Mouse (Mus musculus) left cerebral cortex, postnatal 10 days (tissue): Measurements from ENCODE around the gene Mdm2. TPM values are rescaled to one million over a fixed set of nuclear protein-coding genes. Genes with fewer than 3 reads are reported as not detected.

Source experiments
- DNase-seq, 2 experiments: peaks; one replicate each; pipeline ENCODE4 v3.0.0; 2021 to 2022; ENCODE audit warnings: low spot score in 2 of 2, mixed read lengths in 1 of 2; ENCODE audit errors: extremely low spot score in 1 of 2
- intact Hi-C: fragments of 180-260 bp; cut with DNase I; formaldehyde crosslinking; loops from one replicate; pipeline ENCODE4 v1.15.1; 2025
- total RNA-seq, 2 experiments: library from RNA; stranded (reverse); gene quantifications; 2 replicates each; pipeline ENCODE4 v1.2.3; 2021

Mdm2 gene
- total RNA-seq, 2 experiments from 2014 or later = 39.5 to 42.1 TPM

DNA sequence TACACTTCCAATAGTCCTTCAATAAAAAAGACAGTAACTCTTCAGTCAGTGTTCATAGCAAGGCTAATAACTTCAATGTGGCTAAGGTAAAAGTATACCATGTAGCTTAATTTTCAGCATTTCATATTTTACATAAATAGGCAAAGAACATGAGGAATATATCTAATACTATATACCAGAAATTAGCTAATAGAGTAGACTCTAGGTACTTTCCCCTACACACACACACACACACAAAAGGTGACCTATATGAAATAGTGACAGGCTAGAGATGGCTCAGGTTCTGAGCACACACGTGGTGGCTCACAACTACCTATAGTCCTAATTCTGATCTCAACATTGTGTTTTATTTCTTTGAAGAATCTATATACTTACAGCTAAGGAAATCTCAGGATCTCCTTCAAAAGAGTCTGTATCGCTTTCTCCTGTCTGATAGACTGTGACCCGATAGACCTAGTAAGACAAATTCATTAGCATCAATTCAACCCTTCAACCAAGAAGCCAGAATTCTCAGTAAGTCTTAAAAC is 19.7 kb downstream of the Mdm2 start:
- intact Hi-C loops = loop anchor here (5.0 kb wide), 1 partner anchor 334 kb away; no protein-coding TSS in a partner anchor
- DNase-seq = no peak

DNA sequence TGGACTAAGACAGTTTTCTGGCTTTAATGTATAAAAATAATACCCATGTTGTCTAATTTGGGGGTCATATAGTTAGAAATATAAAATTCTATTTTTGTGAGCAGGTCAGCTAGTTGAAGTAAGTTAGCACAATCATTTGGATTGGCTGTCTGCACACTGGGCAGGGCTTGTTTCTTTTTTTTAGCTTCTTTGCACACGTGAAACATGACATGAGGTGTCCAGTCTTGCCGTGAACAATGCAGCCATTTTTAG is 20.5 kb downstream of the Mdm2 start:
- intact Hi-C loops = loop anchor here (5.0 kb wide), 1 partner anchor 333 kb away; no protein-coding TSS in a partner anchor
- DNase-seq = no peak

DNA sequence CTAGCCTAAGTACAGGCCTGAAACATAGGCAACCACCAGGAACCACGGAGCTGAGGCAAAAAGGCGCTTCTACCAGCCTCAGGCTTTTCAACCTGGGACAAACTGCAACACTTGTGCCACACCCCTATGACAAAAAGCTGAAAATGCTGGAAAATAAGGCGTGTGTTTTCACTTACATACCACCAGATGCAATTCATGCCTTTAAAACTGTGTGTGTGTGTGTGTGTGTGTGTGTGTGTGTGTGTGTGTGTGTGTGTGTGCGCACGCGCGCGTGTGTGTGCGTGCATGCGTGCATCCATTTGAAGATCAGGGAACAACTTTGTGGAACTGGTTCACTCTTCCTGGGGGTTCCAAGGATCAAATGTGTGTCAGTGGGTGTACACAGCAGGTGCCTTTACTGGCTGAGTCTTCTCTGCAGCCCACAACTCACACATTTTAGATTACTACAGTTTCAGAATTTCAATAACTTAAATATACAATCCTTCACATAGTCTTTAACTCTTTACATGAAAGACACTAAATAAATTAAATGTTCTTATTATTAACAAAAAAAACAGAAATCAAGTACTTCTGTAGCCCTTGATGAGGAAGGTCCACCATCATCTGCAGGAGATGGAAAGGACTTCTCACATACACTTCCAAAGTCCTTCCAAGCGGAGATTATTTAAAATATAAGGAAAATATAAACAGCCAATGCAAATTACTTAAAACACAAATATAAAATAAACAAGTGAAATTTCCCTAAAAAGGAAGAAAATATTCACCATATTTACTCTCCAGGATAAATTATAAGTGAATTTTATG is 21.1 kb downstream of the Mdm2 start:
- no peak for DNase-seq
- intact Hi-C loops = loop anchor here (5.0 kb wide), 1 partner anchor 332 kb away; no protein-coding TSS in a partner anchor

DNA sequence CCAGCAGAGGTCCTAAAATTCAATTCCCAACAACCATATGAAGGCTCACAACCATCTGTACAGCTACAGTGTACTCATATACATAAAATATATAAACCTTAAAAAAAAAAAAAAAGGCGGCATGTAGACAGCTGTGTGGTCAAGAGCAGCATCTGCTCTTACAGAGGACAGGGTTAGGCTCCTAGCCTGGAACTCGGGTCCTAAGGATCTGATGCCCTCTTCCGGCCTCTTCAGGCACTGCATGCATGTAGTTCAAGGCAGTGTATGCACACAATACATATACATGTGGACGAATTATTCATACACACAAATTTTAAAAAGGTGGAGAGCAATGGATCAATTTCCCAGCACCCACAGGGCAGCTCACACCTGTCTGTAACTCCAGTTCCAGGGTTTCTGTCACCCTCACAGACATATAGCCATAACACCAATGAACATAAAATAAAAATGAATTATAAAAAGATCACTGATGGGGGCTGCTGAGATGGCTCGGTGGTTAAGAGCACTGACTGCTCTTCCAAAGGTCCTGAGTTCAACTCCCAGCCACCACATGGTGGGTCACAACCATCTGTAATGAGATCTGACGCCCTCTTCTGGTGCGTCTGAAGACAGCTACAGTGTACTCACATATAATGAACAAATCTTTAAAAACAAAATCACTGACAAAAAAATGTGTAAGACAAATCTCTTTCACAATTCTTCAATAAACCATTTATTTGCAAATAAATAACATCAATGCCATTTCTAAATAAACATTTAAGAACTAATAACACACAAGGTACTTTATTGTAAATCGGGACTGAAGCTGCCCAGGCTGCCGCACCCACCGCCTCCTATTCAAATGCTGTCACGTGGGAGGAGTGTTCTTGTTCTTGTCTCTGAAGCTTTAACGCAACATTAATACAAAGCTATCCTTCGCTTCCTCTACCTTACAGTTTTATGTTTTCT is 22.1 kb downstream of the Mdm2 start:
- no peak for DNase-seq
- intact Hi-C loops = no loop called here

DNA sequence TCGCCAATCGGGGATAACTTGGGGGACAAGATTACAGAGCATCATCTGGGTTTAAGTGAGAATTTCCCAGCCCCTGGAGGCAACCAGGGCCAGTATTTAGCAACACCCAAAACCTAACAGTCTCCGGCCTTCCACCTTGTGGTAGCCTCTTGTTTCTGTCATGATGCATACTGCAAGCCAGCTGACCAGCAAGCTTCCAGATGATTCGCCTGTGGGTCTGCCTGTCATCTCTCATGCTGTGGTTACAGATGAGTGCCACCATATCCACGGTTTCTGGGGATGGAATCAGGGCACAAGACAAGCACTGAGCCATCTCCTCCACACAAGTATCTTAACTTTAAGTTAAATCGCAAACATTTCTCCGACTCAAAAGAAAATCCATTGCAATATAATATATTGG is 23.0 kb downstream of the Mdm2 start:
- DNase-seq = no peak
- intact Hi-C loops = no loop called here

DNA sequence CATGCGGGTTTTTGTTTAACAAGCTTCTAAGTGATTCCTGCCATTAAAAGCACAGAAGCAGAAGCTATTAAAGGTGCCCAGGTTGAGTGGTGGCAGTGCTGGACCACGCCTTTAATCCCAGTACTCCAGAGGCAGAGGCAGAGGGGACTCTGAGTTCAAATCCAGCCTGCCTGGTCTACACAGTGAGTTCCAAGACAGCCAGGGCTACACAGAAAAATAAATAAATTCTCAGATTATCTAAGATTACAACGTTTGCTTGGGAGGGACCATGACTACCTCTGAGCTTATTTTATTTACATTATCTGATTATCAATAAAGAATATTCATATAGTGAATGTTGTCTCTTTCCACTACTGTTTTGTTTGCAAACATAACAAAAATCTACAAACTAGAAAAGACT is 23.5 kb downstream of the Mdm2 start:
- no peak for DNase-seq
- intact Hi-C loops = no loop called here

DNA sequence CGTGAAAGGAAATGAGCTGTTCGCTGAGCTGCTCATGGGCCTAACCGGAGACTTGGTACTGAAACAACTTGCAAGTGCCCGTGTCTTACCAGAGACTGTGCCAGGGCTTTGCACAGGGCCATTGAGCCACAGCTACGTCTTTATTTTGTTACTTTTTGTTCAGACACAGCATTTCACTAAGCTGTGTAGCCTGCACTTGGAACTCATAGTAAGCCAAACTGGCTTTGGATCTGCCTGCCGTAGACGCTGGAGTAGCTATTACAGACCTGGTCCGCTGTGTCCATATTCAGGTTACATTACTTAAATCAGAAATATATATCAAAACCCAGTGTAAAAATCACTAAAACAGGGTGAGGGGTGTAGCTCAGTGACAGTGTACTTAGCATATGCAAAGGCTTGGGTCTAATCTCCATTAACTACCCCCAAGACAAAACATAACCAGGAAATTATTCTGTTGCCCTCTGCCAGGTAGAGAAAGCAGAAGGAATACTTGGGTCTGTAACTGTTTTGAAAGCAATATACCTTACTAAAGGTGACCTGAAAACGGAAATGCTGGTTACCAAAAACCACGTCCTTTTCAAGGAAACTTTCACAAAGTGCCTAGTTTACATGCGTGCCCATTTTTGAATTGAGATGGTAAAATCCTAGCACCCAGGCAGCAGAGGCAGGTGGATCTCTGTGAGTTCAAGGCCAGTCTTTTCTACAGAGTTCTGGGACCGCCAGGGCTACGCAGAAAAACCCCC is 24.5 kb downstream of the Mdm2 start:
- intact Hi-C loops = no loop called here
- DNase-seq = no peak

DNA sequence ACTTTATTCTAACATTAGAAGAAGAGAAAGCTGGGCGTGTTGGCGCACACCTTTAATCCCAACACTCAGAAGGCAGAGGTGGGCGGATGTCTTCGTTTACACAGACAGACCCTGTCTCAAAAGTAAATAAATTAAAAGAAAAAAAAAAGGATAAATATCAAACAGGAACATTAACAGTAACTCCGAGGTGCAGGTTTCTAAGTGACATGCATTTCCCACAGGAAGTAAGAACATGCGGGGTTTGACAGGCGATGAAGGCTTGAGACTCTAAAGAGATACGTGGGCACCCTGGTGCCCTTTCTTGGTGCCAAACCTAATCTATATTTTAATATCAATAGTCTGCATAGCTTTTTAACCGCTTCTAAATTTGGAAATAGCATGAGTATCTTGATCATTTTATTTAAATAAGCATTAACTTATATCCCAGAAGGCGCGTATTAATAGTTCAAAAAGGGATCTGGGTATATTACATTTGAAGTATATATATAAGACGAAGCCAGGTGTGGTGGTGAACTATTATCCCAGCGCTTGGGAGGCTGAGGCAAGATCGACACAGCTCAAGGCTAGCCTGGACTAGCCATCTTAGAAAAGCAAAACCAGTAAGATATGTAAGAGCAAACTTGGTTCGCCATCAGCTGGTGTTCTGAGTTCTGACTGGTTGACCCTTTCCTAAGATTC is 25.2 kb downstream of the Mdm2 start:
- no peak for DNase-seq
- intact Hi-C loops = no loop called here

DNA sequence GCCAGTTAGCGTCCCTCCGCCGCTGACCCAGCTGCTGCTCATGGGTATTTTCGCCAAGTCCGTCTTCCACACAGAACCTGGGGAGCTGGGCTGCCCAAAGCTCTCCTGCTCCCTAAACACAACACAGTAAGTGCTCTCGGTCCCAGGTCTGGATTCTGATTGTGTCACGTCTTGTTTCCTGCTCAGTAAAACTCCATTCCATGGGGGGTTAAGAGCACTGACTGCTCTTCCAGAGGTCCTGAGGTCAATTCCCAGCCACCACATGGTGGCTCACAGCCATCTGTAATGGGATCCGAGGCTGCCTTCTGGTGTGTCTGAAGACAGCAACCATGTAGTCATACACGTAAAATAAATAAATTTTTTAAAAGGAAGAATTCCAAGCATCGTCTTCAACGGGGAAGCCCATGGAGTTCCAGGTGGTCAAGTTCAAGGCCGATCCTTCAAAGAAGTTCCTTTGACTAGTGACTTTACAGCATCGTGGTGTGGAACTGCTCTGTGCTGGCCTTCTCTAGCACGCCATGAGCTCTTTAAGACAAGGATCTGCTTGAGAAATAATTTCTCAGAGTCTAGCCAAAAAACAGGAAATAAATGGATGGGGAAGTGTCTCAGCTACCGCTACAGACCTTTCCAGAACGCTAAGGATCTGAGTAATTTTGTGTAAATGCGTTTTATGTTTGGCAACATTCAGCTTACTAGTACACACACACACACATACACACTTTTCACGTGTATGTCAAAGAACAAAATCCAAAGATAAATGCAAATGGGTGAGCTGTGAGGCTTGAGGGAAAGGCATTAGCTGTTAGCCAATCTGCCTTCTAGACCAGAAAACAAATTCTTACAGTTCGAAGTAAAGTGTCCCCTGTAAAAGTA is 26.0 kb downstream of the Mdm2 start:
- intact Hi-C loops = loop anchor here (5.0 kb wide), 1 partner anchor 322 kb away; no protein-coding TSS in a partner anchor
- DNase-seq = no peak

DNA sequence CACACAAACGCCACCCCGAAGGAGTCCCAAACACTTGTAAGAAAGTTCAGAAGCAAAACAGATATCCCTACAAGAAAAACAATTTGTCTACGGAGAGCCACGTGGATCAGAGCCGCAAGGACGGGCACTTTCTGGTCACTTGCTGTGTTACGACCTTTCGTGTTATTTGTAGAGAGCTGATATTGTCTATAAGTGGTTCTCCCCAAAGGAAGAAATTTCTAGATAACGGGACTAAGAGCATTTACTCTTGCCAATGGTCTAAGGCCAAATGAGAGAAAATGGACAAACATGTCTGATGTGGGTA is 26.9 kb downstream of the Mdm2 start:
- intact Hi-C loops = loop anchor here (5.0 kb wide), 1 partner anchor 321 kb away; no protein-coding TSS in a partner anchor
- no peak for DNase-seq

DNA sequence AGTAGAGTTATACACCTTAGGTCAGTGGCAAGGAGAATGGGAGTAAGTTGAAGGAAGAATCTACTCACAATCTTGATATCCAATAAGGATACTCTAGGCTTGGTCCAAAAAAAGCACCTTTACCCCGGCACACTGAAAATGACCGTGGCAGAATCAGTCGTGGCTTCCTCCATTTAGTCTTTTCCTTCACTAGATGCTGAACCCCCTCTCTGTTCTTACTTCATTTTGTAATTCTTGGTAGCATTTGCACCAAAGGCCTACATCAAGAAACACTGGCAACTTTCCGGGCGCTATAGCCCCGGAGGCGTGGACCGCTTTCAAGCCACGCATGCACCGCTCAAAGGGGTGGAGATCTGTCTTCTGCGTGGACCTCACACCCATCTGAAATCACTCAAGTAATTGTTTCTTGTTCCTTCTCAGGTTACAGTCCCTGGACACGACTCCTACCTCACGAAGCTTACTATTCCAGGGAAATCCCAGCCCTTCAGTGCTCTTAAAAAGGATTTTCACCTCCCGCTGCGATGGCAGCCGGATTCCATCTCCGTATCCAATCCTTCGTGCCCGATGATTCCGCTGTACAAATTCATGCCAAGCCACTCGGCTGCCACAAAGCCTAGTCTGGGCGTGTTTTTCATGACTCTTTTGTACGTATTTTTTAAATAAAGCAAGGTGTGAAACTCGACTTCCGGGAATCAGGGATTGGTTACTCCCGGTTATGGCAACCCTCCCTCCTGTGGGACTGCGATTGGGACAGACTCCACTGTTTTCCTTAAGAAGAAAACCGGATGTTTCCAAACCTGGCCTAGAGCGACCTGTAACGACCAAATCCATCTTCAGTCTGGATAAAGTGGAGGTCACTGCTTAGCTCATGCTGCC is 27.5 kb downstream of the Mdm2 start:
- intact Hi-C loops = loop anchor here (5.0 kb wide), 1 partner anchor 321 kb away; no protein-coding TSS in a partner anchor
- no peak for DNase-seq

DNA sequence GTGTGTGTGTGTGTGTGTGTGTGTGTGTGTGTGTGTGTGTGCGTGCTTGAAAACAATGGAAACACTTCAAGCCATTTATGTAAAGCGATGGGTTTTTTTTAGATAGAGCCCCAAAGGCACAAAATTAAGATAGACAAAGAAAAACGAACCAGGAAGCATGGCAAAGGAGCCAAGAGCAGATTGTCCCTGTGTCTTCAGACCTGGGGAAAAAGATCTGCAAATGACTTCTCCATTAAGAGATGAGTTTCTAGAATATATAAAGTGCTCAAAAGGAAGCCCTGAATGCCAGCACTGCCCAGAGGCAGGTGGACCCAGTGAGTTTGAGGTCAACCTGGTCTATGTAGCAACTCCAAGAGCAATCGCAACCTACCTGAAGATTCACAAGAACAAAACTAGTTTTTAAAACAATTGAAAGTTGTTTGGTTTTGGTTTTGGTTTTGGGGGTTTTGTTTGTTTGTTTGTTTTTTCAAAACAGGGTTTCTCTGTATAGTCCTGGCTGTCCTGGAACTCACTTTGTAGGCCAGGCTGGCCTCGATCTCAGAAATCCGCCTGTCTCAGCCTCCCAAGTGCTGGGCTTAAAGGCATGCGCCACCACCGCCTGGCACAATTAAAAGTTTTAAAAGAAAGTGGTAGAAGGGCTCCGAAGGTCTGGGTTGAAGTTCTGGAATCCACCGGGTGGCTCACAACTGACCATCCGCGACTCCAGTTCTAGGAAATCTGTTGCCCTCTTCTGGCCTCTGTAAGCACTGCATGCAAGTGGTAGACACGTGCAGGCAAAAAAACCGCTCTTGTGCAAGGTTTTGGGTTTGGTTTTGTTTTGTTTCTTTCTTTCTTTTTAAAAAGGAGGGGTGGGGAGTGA is 28.3 kb downstream of the Mdm2 start:
- peak; percentile 27 to 58 for DNase-seq
- intact Hi-C loops = loop anchor here (5.0 kb wide), 1 partner anchor 320 kb away; no protein-coding TSS in a partner anchor

DNA sequence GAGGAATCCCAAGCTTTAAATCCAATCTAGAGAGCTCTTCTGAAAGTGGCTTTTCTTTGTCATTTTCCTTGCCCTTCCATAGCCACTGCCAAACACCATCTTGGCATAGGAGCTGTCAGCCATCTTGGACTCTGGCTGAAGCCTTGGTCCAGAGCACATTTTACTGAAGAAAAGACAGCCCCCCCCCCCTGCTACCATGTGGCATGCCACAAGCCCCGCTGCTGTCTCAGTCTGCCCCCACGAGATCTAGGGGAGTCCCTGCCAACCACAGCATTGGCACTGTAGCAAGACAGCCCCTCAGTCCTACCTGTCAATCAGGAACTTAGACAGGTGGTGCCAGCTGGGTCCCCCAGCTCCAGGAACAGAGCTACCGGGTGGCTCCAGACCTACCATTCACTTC is 29.0 kb downstream of the Mdm2 start:
- intact Hi-C loops = loop anchor here (5.0 kb wide), 1 partner anchor 319 kb away; no protein-coding TSS in a partner anchor
- DNase-seq = no peak

DNA sequence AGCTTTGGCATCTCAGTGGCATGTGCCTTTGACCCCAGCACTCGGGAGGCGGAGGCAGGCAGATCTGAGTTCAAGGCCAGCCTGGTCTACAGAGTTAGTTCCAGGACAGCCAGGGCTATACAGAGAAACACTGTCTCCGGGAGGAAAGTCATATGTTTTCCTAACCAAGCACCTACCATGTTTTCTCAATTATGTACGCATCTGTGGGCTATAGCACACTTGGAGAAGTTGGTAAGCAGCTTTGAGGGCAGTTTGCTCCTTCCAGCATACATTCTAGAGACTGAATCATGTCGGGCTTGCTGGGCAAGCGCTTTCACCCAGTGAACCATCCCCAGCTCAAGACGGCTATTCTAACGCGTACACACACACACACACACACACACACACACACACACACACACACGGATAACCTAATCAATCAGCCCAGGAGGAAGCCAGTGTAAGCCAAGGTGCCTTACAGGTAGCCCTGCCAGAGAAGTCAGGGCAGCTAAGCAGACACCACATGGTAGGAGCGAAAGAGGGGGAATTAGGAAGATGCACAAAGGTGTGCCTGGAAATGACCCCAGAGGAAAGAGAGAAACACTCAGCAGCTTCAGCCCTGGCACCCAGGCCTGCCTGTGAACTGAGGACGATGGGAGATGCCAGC is 29.6 kb downstream of the Mdm2 start:
- intact Hi-C loops = loop anchor here (5.0 kb wide), 1 partner anchor 319 kb away; no protein-coding TSS in a partner anchor
- no peak for DNase-seq

DNA sequence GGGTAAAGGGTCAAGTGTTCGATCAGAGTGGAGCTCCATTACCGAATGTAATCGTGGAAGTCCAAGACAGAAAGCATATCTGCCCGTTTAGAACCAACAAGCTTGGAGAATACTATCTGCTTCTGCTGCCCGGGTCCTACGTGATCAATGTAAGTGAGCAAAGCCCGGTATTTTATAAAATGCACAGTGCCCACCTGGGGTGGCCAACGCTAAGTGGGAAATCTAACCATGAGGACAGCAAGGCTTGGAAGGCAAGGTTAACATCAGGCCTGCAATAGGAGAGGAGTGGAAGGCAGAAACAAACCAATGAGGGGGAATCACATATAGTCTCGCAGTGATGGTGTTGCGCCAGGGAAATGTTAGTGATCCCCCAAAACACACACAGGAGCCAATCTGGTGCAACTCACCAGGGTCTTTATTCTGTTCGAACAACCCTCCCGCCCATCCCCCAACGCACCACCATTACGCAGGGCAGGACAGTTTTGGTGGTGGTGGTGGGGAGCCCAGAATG is 30.5 kb downstream of the Mdm2 start:
- intact Hi-C loops = loop anchor here (5.0 kb wide), 3 partner anchors 163 to 458 kb away; partner anchors contain the start of gene Yeats4
- DNase-seq = no peak
